Mouse (Mus musculus): Measurements from ENCODE around the gene Galnt4. TPM values are rescaled to one million over a fixed set of nuclear protein-coding genes. Genes with fewer than 3 reads are reported as not detected.

Galnt4 gene
- polyA plus RNA-seq (2015; fragmentation: Nextera tagmentation; extraction: Ambion mirVana), result 3.1 and 3.9 TPM in 2 replicates

DNA sequence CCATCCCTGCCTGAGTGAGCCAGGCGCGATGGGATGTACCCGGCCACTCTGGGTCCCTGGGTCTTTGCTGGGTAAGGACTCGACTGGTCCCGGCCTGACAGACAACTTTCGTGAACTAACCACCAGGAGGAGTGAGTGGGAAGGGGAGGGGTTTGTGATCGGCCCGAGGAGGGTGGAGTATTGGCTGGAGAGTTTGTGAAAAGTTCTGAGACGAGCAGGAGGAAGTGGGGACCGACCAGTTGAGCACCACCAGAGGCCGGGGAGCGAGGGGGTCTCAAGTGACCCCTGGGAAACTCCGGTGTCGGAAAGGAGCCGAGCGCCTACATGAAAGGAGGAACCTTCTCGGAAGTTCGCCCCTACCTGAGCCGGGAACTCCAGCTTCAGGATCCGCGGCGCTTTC lies at the start of gene Galnt4:
Galnt4 (plus strand) TSS at position 196 of the 400 bp plus-strand sequence.
- peak; percentile 76 for ATAC-seq (ENCODE audit: low FRiP score)
- Histone ChIP-seq H3K9ac (peak within 1 kb of the TSS; percentile 93), H3K4me3 (peak within 1 kb of the TSS; percentile 92), H3K4me1 (replicated peaks) (peaks cover 48% of the 10 kb centered on the region), H3K4me2 (peak within 1 kb of the TSS; percentile 94), H3K27ac (peak within 1 kb of the TSS; percentile 94), H3K9me3 (no peaks in the 10 kb centered on the region), H3K36me3 (peaks cover 23% of the 10 kb centered on the region), H3K27me3 (no peaks in the 10 kb centered on the region)
- under 1% methylated on average over 22 of the region's 22 CpGs for WGBS

DNA sequence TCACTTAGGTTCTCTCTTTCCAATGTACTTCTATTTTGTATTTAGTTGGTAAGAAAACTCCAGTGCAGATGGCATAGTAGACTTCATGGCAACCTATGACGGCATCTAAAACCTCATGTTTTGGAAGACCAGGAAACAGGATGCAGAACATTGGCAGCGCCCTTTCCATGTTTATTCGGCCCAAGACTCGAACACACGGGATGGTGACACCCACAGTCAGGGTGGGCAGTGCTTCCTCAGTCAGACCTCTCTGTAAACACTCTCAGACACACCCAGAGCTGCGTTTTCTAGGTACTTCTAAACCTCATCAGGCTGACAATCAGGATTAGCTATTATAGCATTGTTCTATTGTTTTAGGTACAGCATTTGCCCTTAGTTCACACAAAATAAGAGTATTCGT lies 47.4 kb upstream of the Galnt4 start:
- ATAC-seq (ENCODE audit: low FRiP score), result no peak
- 93% methylated on average over 7 of the region's 7 CpGs for WGBS
- Histone ChIP-seq H3K36me3 (no peaks in the 10 kb centered on the region), H3K27me3 (no peaks in the 10 kb centered on the region), H3K4me3 (no peak overlapping the region), H3K4me1 (replicated peaks) (no peaks in the 10 kb centered on the region), H3K4me2 (no peak overlapping the region), H3K27ac (no peak overlapping the region), H3K9ac (no peak overlapping the region), H3K9me3 (no peaks in the 10 kb centered on the region)

DNA sequence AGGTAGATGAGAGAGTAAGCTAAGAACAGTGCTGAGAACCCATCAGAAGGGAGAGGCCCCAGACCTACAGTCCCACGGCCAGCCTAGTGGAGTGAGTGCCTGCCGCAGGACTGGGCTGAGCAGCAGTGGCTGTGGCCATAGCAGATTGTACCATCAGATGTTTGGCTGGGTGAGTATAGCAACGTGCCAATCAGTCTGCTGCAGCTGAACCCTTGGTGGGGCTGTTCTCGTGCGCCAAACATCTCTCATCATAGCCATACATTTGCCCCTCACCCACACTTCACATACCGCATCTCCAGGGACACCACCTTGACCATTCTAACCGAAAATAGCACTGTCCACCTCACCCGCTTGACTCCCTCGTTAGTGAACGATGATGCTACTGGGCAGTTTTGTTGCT lies 46.5 kb upstream of the Galnt4 start:
- ATAC-seq (ENCODE audit: low FRiP score), result no peak
- 96% methylated on average over 10 of the region's 10 CpGs for WGBS
- no peaks in the 10 kb centered on the region for H3K36me3 ChIP-seq
- H3K27ac ChIP-seq, result no peak overlapping the region
- no peak overlapping the region for H3K4me3 ChIP-seq
- H3K27me3 ChIP-seq, result no peaks in the 10 kb centered on the region
- no peak overlapping the region for H3K4me2 ChIP-seq
- H3K4me1 ChIP-seq (replicated peaks), result no peaks in the 10 kb centered on the region
- H3K9me3 ChIP-seq, result no peaks in the 10 kb centered on the region
- no peak overlapping the region for H3K9ac ChIP-seq

DNA sequence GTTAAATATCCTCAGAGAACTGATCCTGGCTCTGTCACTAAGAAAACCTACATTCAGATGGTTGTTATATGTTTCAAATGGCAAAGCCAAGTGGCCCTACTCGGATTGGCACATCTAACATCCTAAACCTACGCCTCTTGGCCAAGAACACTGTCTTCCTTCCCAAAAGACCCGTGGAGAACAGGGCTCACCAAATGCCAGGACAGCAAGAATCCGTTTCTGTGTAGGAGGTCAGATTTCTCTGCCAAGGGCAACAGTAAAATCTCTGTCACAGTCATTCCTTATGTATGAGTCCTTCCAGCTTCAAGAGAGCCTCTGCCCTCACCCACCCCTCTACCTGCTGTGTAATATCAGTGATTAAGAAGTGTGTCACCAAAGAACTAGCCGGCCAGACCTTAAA lies 45.4 kb upstream of the Galnt4 start:
- H3K4me1 ChIP-seq (replicated peaks), result no peaks in the 10 kb centered on the region
- no peak overlapping the region for H3K4me2 ChIP-seq
- H3K9me3 ChIP-seq, result no peaks in the 10 kb centered on the region
- no peaks in the 10 kb centered on the region for H3K36me3 ChIP-seq
- no peak overlapping the region for H3K4me3 ChIP-seq
- H3K27me3 ChIP-seq, result no peaks in the 10 kb centered on the region
- 90% methylated on average over 5 of the region's 5 CpGs for WGBS
- no peak overlapping the region for H3K27ac ChIP-seq
- no peak for ATAC-seq (ENCODE audit: low FRiP score)
- H3K9ac ChIP-seq, result no peak overlapping the region

DNA sequence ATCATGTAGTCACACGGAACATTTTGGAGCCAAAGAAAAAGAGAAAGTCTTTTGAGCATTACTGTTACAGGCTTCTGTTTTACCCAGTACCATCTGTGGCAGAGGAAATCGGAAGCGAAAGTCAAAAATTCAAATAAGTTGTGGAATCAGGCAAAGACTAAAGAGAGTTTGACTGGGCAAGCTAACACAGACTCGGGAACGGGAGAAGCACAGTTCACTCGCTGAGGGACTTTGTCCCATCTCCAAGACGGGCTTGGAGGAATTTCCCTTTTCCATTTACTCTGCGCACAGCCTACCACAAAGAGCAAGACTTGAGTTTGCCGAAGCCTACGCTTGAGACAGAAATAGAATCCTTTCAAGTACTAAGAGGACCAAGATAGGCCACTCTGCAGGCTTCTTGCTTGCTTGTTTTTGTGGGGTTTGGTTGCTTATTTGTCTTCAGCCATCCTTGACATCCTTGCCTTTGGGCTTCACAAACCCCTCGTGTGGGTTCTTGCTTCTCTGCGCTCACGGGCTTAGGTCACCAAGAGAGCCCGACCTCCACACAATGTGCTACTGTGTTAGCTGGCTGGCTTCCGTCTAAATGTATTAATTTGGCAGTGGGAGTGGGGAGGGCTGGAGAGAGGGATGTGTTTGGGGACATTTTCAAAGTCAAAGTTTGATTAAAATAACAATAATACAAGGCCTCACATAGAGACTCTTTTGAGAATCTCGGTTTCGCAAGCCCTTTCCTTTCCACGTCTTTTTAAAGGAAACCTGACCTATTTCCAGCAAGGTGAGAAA lies 31.7 kb upstream of the Galnt4 start:
- Histone ChIP-seq H3K27me3 (no peaks in the 10 kb centered on the region), H3K36me3 (no peaks in the 10 kb centered on the region), H3K27ac (no peak overlapping the region), H3K9me3 (no peaks in the 10 kb centered on the region), H3K4me1 (replicated peaks) (no peaks in the 10 kb centered on the region), H3K4me2 (no peak overlapping the region), H3K4me3 (no peak overlapping the region), H3K9ac (no peak overlapping the region)
- WGBS, result 71% methylated on average over 18 of the region's 18 CpGs
- no peak for ATAC-seq (ENCODE audit: low FRiP score)

DNA sequence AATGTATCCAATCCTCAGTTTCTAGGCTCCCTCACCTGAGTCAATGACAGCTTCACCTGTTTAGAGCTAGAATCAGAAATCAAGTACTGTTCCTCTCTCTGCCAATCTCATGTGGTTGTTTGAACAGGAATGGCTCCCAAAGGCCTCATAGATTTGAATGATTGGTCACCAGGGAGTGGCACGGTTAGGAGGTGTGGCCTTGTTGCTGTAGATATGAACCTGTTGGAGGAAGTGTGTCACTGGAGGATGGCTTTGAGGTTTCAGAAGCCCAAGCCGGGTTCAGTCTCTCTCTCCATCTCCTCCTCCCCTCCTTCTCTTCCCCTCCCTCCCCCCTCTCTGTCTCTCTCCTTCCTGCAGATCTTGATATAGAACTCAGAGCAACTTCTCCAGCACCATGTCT lies 29.3 kb upstream of the Galnt4 start:
- Histone ChIP-seq H3K4me3 (no peak overlapping the region), H3K9me3 (no peaks in the 10 kb centered on the region), H3K27ac (no peak overlapping the region), H3K4me2 (no peak overlapping the region), H3K9ac (no peak overlapping the region), H3K27me3 (no peaks in the 10 kb centered on the region), H3K4me1 (replicated peaks) (no peaks in the 10 kb centered on the region), H3K36me3 (no peaks in the 10 kb centered on the region)
- no peak for ATAC-seq (ENCODE audit: low FRiP score)
- WGBS, result 100% methylated on average over 2 of the region's 2 CpGs

DNA sequence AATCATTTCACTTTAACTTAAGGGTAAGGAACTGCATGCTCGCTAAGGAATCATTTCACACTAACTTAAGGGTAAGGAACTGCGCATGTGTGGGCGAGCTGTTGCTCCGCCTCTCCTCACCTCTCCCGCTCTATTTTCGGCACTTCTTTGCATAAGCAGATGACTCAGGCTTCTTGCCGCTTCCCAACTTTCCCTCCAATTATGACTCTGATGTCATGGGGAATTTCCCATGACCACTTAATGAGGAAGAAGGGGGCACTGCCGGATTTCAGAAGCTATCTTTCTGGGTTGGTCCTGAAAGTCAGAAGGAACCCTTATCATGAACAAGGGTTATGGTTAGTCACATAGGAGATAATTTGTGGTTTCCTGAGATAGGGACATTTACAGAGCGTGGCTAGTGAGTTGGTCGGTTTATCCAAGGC lies 26.4 kb upstream of the Galnt4 start:
- Histone ChIP-seq H3K4me3 (no peak overlapping the region), H3K4me1 (replicated peaks) (no peaks in the 10 kb centered on the region), H3K27ac (no peak overlapping the region), H3K4me2 (no peak overlapping the region), H3K9me3 (no peaks in the 10 kb centered on the region), H3K27me3 (no peaks in the 10 kb centered on the region), H3K36me3 (no peaks in the 10 kb centered on the region), H3K9ac (no peak overlapping the region)
- ATAC-seq (ENCODE audit: low FRiP score), result no peak
- WGBS, result 92% methylated on average over 10 of the region's 10 CpGs

DNA sequence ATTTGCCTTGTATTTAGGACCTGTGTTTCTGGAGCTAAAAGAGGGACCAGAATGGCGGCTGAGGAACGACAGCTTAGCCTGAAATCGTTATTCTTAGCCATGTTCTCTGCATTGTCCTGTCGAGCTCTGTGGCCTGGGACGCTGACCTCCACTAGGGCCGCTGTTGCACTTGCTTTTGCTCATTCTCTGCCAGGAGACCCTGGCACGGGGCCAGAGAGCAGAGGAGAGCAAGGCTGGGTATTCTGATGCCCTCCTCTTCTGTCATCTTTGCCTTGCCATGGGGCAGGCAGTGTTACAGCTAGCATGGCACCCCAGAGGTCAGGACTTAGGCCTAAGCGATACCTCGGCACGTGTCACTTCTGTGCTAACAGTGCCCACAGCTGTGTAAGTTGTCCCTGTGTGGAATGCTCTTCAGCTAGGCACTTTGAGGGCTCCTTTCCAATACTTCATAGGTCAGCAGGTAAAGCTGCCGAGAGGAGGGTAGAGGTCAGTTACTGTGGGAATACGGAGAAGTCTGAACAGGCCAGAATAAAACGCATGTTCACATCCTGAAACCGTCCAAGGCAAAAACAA lies 24.4 kb upstream of the Galnt4 start:
- H3K27ac ChIP-seq, result no peak overlapping the region
- no peaks in the 10 kb centered on the region for H3K36me3 ChIP-seq
- ATAC-seq (ENCODE audit: low FRiP score), result no peak
- H3K27me3 ChIP-seq, result no peaks in the 10 kb centered on the region
- no peak overlapping the region for H3K9ac ChIP-seq
- H3K9me3 ChIP-seq, result no peaks in the 10 kb centered on the region
- H3K4me3 ChIP-seq, result no peak overlapping the region
- no peaks in the 10 kb centered on the region for H3K4me1 ChIP-seq (replicated peaks)
- 89% methylated on average over 14 of the region's 14 CpGs for WGBS
- no peak overlapping the region for H3K4me2 ChIP-seq

DNA sequence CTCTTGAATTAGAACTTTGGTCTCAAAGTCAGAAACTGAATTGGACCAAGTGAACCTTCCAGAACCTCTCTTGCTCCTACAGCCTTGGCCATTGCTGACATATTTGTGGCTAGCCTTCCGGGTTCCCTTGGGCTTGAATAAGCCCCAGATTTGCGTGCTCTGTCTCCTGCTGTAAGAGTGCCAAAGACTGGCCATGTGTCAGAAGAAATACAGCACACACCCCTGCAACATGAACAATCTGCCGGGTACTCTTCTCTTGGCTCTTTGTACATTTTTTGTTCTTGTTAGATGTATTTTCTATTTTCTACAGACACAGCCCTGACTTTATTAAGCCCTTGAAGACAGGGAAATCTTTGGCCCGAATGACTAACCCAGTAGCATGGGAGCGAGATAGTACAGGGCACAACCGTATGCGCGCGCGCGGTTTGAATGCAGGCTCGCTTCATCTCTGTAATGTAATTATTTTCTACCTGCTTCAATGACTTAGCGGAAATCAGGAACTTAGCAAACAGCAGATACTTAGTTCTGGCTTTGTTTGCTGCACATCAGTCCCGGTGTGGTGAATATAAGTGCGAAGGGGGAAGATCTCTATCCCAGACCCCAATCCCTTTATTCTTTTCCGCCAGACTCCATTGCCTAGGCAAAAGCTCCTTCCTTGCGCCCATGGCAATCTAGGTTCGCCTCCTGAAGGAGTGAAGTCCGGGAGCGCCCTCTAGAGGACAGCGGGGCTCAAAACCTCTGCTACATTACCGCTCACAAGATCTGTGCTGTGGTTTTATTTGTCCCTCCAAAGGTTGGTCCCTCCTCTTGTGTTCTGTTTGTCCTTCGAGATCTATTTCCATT lies 23.3 kb upstream of the Galnt4 start:
- H3K4me3 ChIP-seq, result no peak overlapping the region
- H3K9me3 ChIP-seq, result no peaks in the 10 kb centered on the region
- no peaks in the 10 kb centered on the region for H3K4me1 ChIP-seq (replicated peaks)
- no peak overlapping the region for H3K27ac ChIP-seq
- no peak overlapping the region for H3K9ac ChIP-seq
- no peaks in the 10 kb centered on the region for H3K27me3 ChIP-seq
- H3K4me2 ChIP-seq, result no peak overlapping the region
- 49% methylated on average over 23 of the region's 23 CpGs for WGBS
- H3K36me3 ChIP-seq, result no peaks in the 10 kb centered on the region
- ATAC-seq (ENCODE audit: low FRiP score), result peak; percentile 84

DNA sequence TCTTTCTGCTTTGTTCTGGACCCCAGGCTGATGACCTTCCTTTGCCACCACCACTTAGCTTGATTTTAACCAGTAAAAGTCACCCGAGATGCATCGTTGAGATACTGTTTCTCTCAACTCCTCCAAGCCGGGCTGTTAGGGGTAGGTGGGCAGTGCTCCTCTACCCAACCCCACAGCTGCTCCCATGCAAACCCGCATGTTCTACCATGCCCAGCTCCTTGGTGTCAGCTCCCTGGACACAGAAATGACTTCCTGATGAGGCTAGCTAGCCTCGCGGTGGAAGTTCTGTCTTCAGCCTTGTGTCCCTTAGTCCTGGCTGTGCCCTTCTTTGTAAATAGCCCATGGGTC lies 22.7 kb upstream of the Galnt4 start:
- peak; percentile 59 for ATAC-seq (ENCODE audit: low FRiP score)
- WGBS, result 67% methylated on average over 6 of the region's 6 CpGs
- no peak overlapping the region for H3K4me2 ChIP-seq

DNA sequence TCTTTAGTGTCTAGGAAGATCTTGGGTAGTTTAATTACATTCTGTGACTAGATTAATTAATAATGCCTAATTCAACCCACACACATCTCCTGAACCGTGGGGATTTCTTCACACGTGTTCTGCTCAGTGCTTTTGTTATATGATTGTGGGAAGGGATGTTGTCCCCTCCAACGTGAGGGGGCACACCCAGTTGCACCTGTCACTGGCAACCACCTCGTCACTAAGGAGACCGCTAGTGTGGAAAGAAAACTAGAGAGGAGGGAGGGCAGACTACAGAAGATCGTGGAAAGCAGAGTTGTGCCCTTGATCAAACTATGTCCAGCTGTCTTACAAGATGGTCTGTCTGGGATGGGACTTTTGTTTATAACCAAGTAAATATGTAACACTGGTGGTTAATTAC lies 21.9 kb upstream of the Galnt4 start:
- no peak for ATAC-seq (ENCODE audit: low FRiP score)
- H3K27me3 ChIP-seq, result no peaks in the 10 kb centered on the region
- no peak overlapping the region for H3K4me2 ChIP-seq
- no peak overlapping the region for H3K27ac ChIP-seq
- H3K36me3 ChIP-seq, result no peaks in the 10 kb centered on the region
- no peak overlapping the region for H3K9ac ChIP-seq
- 71% methylated on average over 6 of the region's 6 CpGs for WGBS
- H3K4me3 ChIP-seq, result no peak overlapping the region
- no peaks in the 10 kb centered on the region for H3K4me1 ChIP-seq (replicated peaks)
- H3K9me3 ChIP-seq, result no peaks in the 10 kb centered on the region

More for the DNA sequence above, 22.7 kb upstream of the Galnt4 start:
- Histone ChIP-seq H3K27me3 (no peaks in the 10 kb centered on the region), H3K4me1 (replicated peaks) (no peaks in the 10 kb centered on the region), H3K4me3 (no peak overlapping the region), H3K36me3 (no peaks in the 10 kb centered on the region), H3K9me3 (no peaks in the 10 kb centered on the region), H3K9ac (no peak overlapping the region), H3K27ac (no peak overlapping the region)

DNA sequence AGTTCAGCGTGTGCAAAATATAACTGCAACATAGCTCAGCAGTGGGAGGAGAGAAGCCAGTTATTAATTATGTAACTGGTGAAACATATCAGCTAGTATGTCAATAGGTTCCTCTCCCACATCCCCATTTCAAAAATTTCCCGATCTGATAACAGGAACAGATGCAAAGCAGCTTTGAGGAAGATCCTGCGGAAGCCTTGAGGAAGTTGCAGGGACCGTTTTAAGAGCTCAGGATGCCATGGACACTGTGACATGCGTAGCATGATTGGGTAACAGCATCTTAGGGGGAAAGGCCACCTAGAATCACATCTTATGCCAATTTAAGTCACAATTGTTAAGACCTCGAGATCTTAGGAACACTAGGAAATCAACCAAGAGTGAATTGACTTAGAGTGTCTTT lies 18.1 kb upstream of the Galnt4 start:
- no peak for ATAC-seq (ENCODE audit: low FRiP score)
- H3K4me3 ChIP-seq, result no peak overlapping the region
- no peak overlapping the region for H3K9ac ChIP-seq
- H3K4me1 ChIP-seq (replicated peaks), result no peaks in the 10 kb centered on the region
- no peak overlapping the region for H3K4me2 ChIP-seq
- WGBS, result 87% methylated on average over 6 of the region's 6 CpGs
- no peaks in the 10 kb centered on the region for H3K36me3 ChIP-seq
- H3K9me3 ChIP-seq, result no peaks in the 10 kb centered on the region
- H3K27me3 ChIP-seq, result no peaks in the 10 kb centered on the region
- no peak overlapping the region for H3K27ac ChIP-seq
